Mouse (Mus musculus) MEL (cell line): Measurements from ENCODE around the gene Trem3. TPM values are rescaled to one million over a fixed set of nuclear protein-coding genes. Genes with fewer than 3 reads are reported as not detected.

ENCODE experiments used
- DNase-seq: peaks from one replicate; pipeline ENCODE4 v3.0.0; 2011; ENCODE audit warnings: low read depth, low spot score
- H3K27ac ChIP-seq: 2 replicates; pipeline ENCODE4 v1.5.1; 2012; ENCODE audit warnings: low read depth, mild to moderate bottlenecking, control low read depth, low read length, moderate library complexity; ENCODE audit not compliant: control insufficient read depth
- H3K27me3 ChIP-seq, 2 experiments: fragments of 150-350 bp in 1 of 2; sonication (generic) in 1 of 2; 2 replicates each; pipeline ENCODE4 v1.6.1; 2012; ENCODE audit warnings: low read length in 2 of 2, mild to moderate bottlenecking in 2 of 2, improper control_type of control experiment in 1 of 2, moderate library complexity in 1 of 2; ENCODE audit not compliant: insufficient read depth in 2 of 2, control insufficient read depth in 1 of 2
- H3K36me3 ChIP-seq, 2 experiments: 2 replicates each; pipeline ENCODE4 v1.6.1; 2012 to 2014; ENCODE audit warnings: low read length in 2 of 2, improper control_type of control experiment in 1 of 2, inconsistent platforms in 1 of 2, mild to moderate bottlenecking in 1 of 2; ENCODE audit not compliant: insufficient read depth in 2 of 2, control insufficient read depth in 1 of 2
- H3K4me1 ChIP-seq, 2 experiments: fragments of 150-350 bp in 1 of 2; sonication (generic) in 1 of 2; 2 replicates each; pipeline ENCODE4 v1.6.1; 2012; ENCODE audit warnings: low read length in 2 of 2, improper control_type of control experiment in 1 of 2, mild to moderate bottlenecking in 1 of 2; ENCODE audit not compliant: insufficient read depth in 2 of 2, control insufficient read depth in 1 of 2
- H3K4me3 ChIP-seq, 2 experiments: fragments of 150-350 bp in 1 of 2; sonication (generic) in 1 of 2; 2 replicates each; pipeline ENCODE4 v1.5.1; 2012; ENCODE audit warnings: low read depth in 2 of 2, low read length in 2 of 2, mild to moderate bottlenecking in 2 of 2, moderate library complexity in 2 of 2, control low read depth in 1 of 2, improper control_type of control experiment in 1 of 2; ENCODE audit not compliant: control insufficient read depth in 1 of 2, insufficient read depth in 1 of 2
- H3K79me2 ChIP-seq: 2 replicates; pipeline ENCODE4 v1.6.1; 2012; ENCODE audit warnings: mild to moderate bottlenecking, low read length, moderate library complexity; ENCODE audit not compliant: control insufficient read depth, poor library complexity, insufficient read depth
- H3K9ac ChIP-seq: 2 replicates; pipeline ENCODE4 v1.6.1; 2012; ENCODE audit warnings: low read depth, mild to moderate bottlenecking, control low read depth, low read length, moderate library complexity; ENCODE audit not compliant: control insufficient read depth, poor library complexity, severe bottlenecking
- H3K9me3 ChIP-seq: fragments of 150-350 bp; sonication (generic); replicated peaks from 2 replicates; pipeline ENCODE4 v1.6.1; 2012; ENCODE audit warnings: mild to moderate bottlenecking, low read length, improper control_type of control experiment, moderate library complexity; ENCODE audit not compliant: insufficient read depth
- BHLHE40 ChIP-seq: IDR thresholded peaks from 2 replicates; pipeline ENCODE4 v1.6.1; 2012; ENCODE audit warnings: low read depth, mild to moderate bottlenecking, inconsistent platforms, low read length, improper control_type of control experiment, borderline replicate concordance
- CHD2 ChIP-seq: IDR thresholded peaks from 2 replicates; pipeline ENCODE4 v1.6.1; 2011; ENCODE audit warnings: low read length, improper control_type of control experiment
- ELF1 ChIP-seq: IDR thresholded peaks from 2 replicates; pipeline ENCODE4 v1.6.1; 2014; ENCODE audit warnings: low read depth, mild to moderate bottlenecking, inconsistent platforms, low read length, improper control_type of control experiment, moderate library complexity
- GABPA ChIP-seq: IDR thresholded peaks from 2 replicates; pipeline ENCODE4 v1.6.1; 2012; ENCODE audit warnings: low read depth, mild to moderate bottlenecking, inconsistent platforms, low read length, improper control_type of control experiment, moderate library complexity
- GATA1 ChIP-seq: IDR thresholded peaks from 2 replicates; pipeline ENCODE4 v1.6.1; 2011; ENCODE audit warnings: low read depth, low read length, improper control_type of control experiment
- HCFC1 ChIP-seq: IDR thresholded peaks from 2 replicates; pipeline ENCODE4 v1.6.1; 2012; ENCODE audit warnings: low read depth, mild to moderate bottlenecking, inconsistent platforms, low read length, improper control_type of control experiment, moderate library complexity
- JUND ChIP-seq: IDR thresholded peaks from 2 replicates; pipeline ENCODE4 v1.6.1; 2011; ENCODE audit warnings: low read depth, mild to moderate bottlenecking, improper control_type of control experiment, low read length
- MAFK ChIP-seq: IDR thresholded peaks from 2 replicates; pipeline ENCODE4 v1.6.1; 2011; ENCODE audit warnings: low read depth, mild to moderate bottlenecking, low read length, improper control_type of control experiment, borderline replicate concordance
- MAX ChIP-seq: IDR thresholded peaks from 2 replicates; pipeline ENCODE4 v1.6.1; 2011; ENCODE audit warnings: low read length, improper control_type of control experiment
- MAZ ChIP-seq: IDR thresholded peaks from 2 replicates; pipeline ENCODE4 v1.6.1; 2012; ENCODE audit warnings: low read depth, mild to moderate bottlenecking, inconsistent platforms, low read length, improper control_type of control experiment
- MYC ChIP-seq: IDR thresholded peaks from 2 replicates; pipeline ENCODE4 v1.6.1; 2011; ENCODE audit warnings: low read depth, mild to moderate bottlenecking, low read length, improper control_type of control experiment, moderate library complexity
- NRF1 ChIP-seq: IDR thresholded peaks from 2 replicates; pipeline ENCODE4 v1.6.1; 2014; ENCODE audit warnings: low read depth, mild to moderate bottlenecking, inconsistent platforms, low read length, improper control_type of control experiment, moderate library complexity; ENCODE audit not compliant: poor library complexity, insufficient read depth, severe bottlenecking
- POLR2A ChIP-seq, 2 experiments: IDR thresholded peaks; 2 replicates each; pipeline ENCODE4 v1.6.1; 2011 to 2012; ENCODE audit warnings: low read length in 2 of 2, mild to moderate bottlenecking in 2 of 2, control low read depth in 1 of 2, improper control_type of control experiment in 1 of 2, low read depth in 1 of 2, moderate library complexity in 1 of 2; ENCODE audit not compliant: control insufficient read depth in 1 of 2, insufficient read depth in 1 of 2, poor library complexity in 1 of 2
- POLR2AphosphoS5 ChIP-seq: IDR thresholded peaks from 2 replicates; pipeline ENCODE4 v1.6.1; 2012; ENCODE audit warnings: low read depth, borderline replicate concordance, mild to moderate bottlenecking, inconsistent platforms, low read length, moderate library complexity, mixed read lengths
- SIN3A ChIP-seq: IDR thresholded peaks from 2 replicates; pipeline ENCODE4 v1.6.1; 2012; ENCODE audit warnings: low read length, improper control_type of control experiment, inconsistent platforms
- SMC3 ChIP-seq: IDR thresholded peaks from 2 replicates; pipeline ENCODE4 v1.6.1; 2011; ENCODE audit warnings: low read depth, low read length, improper control_type of control experiment
- TAL1 ChIP-seq: IDR thresholded peaks from 2 replicates; pipeline ENCODE4 v1.6.1; 2012; ENCODE audit warnings: mild to moderate bottlenecking, inconsistent platforms, low read length, moderate library complexity, mixed read lengths
- TBP ChIP-seq: IDR thresholded peaks from 2 replicates; pipeline ENCODE4 v1.8.0; 2011; ENCODE audit warnings: low read depth, low read length, improper control_type of control experiment
- TCF12 ChIP-seq: IDR thresholded peaks from 2 replicates; pipeline ENCODE4 v1.6.1; 2014; ENCODE audit warnings: low read depth, mild to moderate bottlenecking, inconsistent platforms, low read length, improper control_type of control experiment, moderate library complexity
- UBTF ChIP-seq: IDR thresholded peaks from 2 replicates; pipeline ENCODE4 v1.6.1; 2012; ENCODE audit warnings: low read depth, mild to moderate bottlenecking, inconsistent platforms, low read length, improper control_type of control experiment, moderate library complexity, borderline replicate concordance; ENCODE audit not compliant: insufficient read depth
- ZKSCAN1 ChIP-seq: IDR thresholded peaks from 2 replicates; pipeline ENCODE4 v1.6.1; 2012; ENCODE audit warnings: low read depth, mild to moderate bottlenecking, inconsistent platforms, low read length, improper control_type of control experiment, moderate library complexity
- ZMIZ1 ChIP-seq: IDR thresholded peaks from 2 replicates; pipeline ENCODE4 v1.6.1; 2012; ENCODE audit warnings: low read depth, mild to moderate bottlenecking, inconsistent platforms, low read length, improper control_type of control experiment, moderate library complexity
- ZNF384 ChIP-seq: IDR thresholded peaks from 2 replicates; pipeline ENCODE4 v1.6.1; 2012; ENCODE audit warnings: low read depth, mild to moderate bottlenecking, inconsistent platforms, low read length, improper control_type of control experiment
- polyA plus RNA-seq, 2 experiments: library from polyadenylated mRNA; stranded (reverse) in 1 of 2; unstranded in 1 of 2; fragments of >175 nt in 1 of 2; fragments of >200 nt in 1 of 2; gene quantifications; 2 replicates each; pipeline versions ENCODE4 v1.2.1 to v1.2.4; 2012; ENCODE audit warnings: low replicate concordance in 2 of 2, low read depth in 1 of 2; ENCODE audit not compliant: insufficient read length in 2 of 2, insufficient read depth in 1 of 2, missing spikeins in 1 of 2
- total RNA-seq: library from RNA; depleted of rRNA; stranded (reverse); fragments of 300-350 nt; gene quantifications from 2 replicates; pipeline ENCODE4 v1.2.3, GENCODE M21; 2012

Gene Trem3
- total and polyA plus RNA-seq, 3 experiments, result not detected

DNA sequence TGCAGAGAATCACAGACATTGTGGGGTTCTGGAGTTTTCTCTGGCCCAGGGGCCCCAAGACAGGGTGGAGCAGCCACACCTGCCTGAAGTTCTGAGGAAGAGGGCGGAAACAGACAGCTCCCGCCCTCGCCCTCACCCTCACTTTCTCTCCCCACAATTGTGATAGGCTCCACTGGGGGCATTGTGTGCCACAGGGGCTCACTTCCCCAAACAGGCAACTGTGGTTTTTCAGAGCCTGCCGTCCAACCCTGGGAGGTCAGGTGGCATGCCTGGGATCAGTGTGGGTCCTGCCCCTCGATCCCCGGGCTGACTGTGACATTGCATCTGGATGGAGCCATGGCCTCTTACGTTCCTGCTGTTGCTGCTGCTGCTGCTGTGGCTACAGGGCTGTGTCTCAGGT, 52.6 kb downstream of the Trem3 start (continued):
- TF ChIP-seq TCF12 (peak; percentile 59), ZNF384 (no peak), GABPA (no peak), MAZ (no peak), TAL1 (no peak), ZKSCAN1 (0 out of 2 replicates have a peak, but pooled peaks have one; percentile 4), NRF1 (no peak), POLR2A (IDR thresholded peaks at IDR 0.05; ENCODE audit: control insufficient read depth in 1 of 2, insufficient read depth in 1 of 2, low read depth in 1 of 2, low read length in 2 of 2, poor library complexity in 1 of 2) (peak in 1 of 2 experiments; percentile 51; a peak in 1 of 4 replicates), GATA1 (peak; percentile 2; the same call in 1 of the 2 replicates), MYC (no peak), UBTF (no peak), SIN3A (peak; percentile 76), JUND (no peak), HCFC1 (peak; percentile 26; the same call in 1 of the 2 replicates), MAFK (0 out of 2 replicates have a peak, but pooled peaks have one; percentile 11), CHD2 (no peak), SMC3 (no peak), ELF1 (peak; percentile 66), BHLHE40 (0 out of 2 replicates have a peak, but pooled peaks have one; percentile 32), MAX (0 out of 2 replicates have a peak, but pooled peaks have one; percentile 9), POLR2AphosphoS5 (no peak)

DNA sequence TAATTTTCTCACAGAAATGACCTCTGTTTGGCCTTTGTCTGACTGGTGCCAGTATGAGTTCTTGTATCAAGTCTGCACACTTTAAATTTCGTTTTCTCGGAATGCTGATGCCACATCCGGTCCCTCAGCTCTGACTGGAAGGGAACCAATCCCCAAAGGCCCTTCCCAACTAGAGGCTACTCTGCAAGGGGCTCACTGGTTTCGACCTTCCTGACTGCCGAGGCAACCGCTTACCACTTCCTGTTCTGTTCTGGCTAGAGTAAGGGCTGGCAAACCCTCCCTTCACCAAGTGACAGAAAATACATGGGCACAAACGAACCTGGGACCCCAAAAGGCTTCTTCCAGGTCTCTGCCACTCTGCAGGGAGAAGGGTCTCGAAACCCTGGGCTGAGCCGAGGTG, 53.3 kb downstream of the Trem3 start:
- Histone ChIP-seq H3K27me3 (no peaks in the 10 kb centered on the region), H3K79me2 (peaks cover 8% of the 10 kb centered on the region), H3K27ac (peak overlapping the region; percentile 96), H3K4me1 (peaks cover 7 to 17% of the 10 kb centered on the region in 2 experiments), H3K36me3 (peaks cover 0 to 13% of the 10 kb centered on the region in 2 experiments; a peak in 3 of 4 replicates), H3K9me3 (no peaks in the 10 kb centered on the region), H3K4me3 (peak overlapping the region; percentile 56 to 80), H3K9ac (peak overlapping the region; percentile 62)
- TF ChIP-seq ZNF384 (no peak), MAFK (no peak), ZMIZ1 (0 out of 2 replicates have a peak, but pooled peaks have one; percentile 10), HCFC1 (0 out of 2 replicates have a peak, but pooled peaks have one; percentile 36), TBP (peak; percentile 52; the same call in 1 of the 2 replicates)
- DNase-seq, result peak; percentile 74
